Mouse (Mus musculus) ES-E14 (cell line): Measurements from ENCODE around the gene Spout1. TPM values are rescaled to one million over a fixed set of nuclear protein-coding genes. Genes with fewer than 3 reads are reported as not detected.

Experiments
- DNase-seq: peaks from one replicate; pipeline ENCODE4 v3.0.0-alpha.2; 2013; ENCODE audit warnings: low read depth, low spot score
- H3K27ac ChIP-seq: 2 replicates; pipeline ENCODE4 v1.5.1; 2012; ENCODE audit warnings: low read depth, mild to moderate bottlenecking, low read length, moderate library complexity, mixed read lengths; ENCODE audit not compliant: poor library complexity, insufficient read depth, severe bottlenecking
- H3K36me3 ChIP-seq: 2 replicates; pipeline ENCODE4 v1.6.1; 2012; ENCODE audit warnings: mild to moderate bottlenecking, low read length, moderate library complexity, mixed read lengths; ENCODE audit not compliant: control insufficient read depth, poor library complexity, insufficient read depth, severe bottlenecking
- H3K4me1 ChIP-seq, 2 experiments: fragments of 150-350 bp in 1 of 2; sonication (generic) in 1 of 2; 2 replicates each; pipeline ENCODE4 v1.6.1; 2012; ENCODE audit warnings: low read length in 2 of 2, mild to moderate bottlenecking in 1 of 2, mixed read lengths in 1 of 2; ENCODE audit not compliant: control insufficient read depth in 2 of 2, insufficient read depth in 2 of 2, poor library complexity in 1 of 2
- H3K4me3 ChIP-seq, 2 experiments: fragments of 150-350 bp in 1 of 2; sonication (generic) in 1 of 2; 2 replicates each; pipeline ENCODE4 v1.5.1; 2012; ENCODE audit warnings: low read length in 2 of 2, low read depth in 1 of 2, mild to moderate bottlenecking in 1 of 2, mixed read lengths in 1 of 2; ENCODE audit not compliant: insufficient read depth in 1 of 2, poor library complexity in 1 of 2, severe bottlenecking in 1 of 2
- H3K9ac ChIP-seq: 2 replicates; pipeline ENCODE4 v1.6.1; 2012; ENCODE audit warnings: low read depth, mild to moderate bottlenecking, low read length, mixed read lengths; ENCODE audit not compliant: poor library complexity, insufficient read depth, severe bottlenecking
- H3K9me3 ChIP-seq: fragments of 150-350 bp; sonication (generic); 2 replicates; pipeline ENCODE4 v1.6.1; 2012; ENCODE audit warnings: low read depth, mild to moderate bottlenecking, low read length; ENCODE audit not compliant: control insufficient read depth, insufficient read depth
- CHD2 ChIP-seq: IDR thresholded peaks from 2 replicates; pipeline ENCODE4 v1.6.1; 2014; ENCODE audit warnings: mild to moderate bottlenecking, low read depth, low read length, inconsistent platforms
- HCFC1 ChIP-seq: IDR thresholded peaks from 2 replicates; pipeline ENCODE4 v1.6.1; 2012; ENCODE audit warnings: low read length, inconsistent platforms, borderline replicate concordance; ENCODE audit not compliant: insufficient read depth
- MAFK ChIP-seq: IDR thresholded peaks from 2 replicates; pipeline ENCODE4 v1.6.1; 2014; ENCODE audit warnings: mild to moderate bottlenecking, low read depth, low read length, inconsistent platforms; ENCODE audit not compliant: insufficient read depth
- ZC3H11A ChIP-seq: IDR thresholded peaks from 2 replicates; pipeline ENCODE4 v1.6.1; 2012; ENCODE audit warnings: low read depth, mild to moderate bottlenecking, inconsistent platforms, low read length, borderline replicate concordance
- ZNF384 ChIP-seq: IDR thresholded peaks from 2 replicates; pipeline ENCODE4 v1.6.1; 2012; ENCODE audit warnings: low read depth, low read length, inconsistent platforms
- in situ Hi-C, 2 experiments: fragments of 600-800 bp; cut with MboI; formaldehyde crosslinking; loops; one replicate each; pipeline ENCODE4 v1.15.1; 2025; ENCODE audit warnings: low sequenced_read_pairs in 2 of 2, inconsistent platforms in 1 of 2; ENCODE audit not compliant: unreplicated experiment in 2 of 2
- total RNA-seq: library from RNA; depleted of rRNA; stranded (reverse); fragments of 300-350 nt; gene quantifications from 2 replicates; pipeline ENCODE4 v1.2.3, GENCODE M21; 2012

The Spout1 gene
- total RNA-seq, 1 experiment, result 46.5 TPM

DNA sequence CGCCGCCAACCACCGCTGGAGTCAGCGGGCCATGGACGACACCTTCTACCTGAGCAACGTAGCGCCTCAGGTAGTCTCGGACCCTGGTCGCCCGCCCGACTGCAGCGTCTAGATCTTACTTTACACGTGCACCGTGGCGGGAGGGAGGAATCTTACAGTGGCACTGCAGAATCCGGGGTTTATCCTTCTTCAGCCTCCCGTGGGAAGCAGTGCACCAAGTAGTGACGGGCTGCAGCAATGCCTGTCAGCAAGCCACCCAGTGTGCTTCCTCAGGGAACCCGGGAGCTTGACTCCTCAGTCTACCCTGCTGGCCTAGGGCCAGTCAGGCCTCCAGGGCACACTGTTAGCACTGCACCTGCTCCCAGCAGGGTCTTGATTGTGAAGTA lies 6.3 kb downstream of the Spout1 start:
- no peaks in the 10 kb centered on the region; a peak in 1 of 4 replicates for H3K4me1 ChIP-seq
- no peaks in the 10 kb centered on the region for H3K9me3 ChIP-seq
- peaks cover 41% of the 10 kb centered on the region for H3K36me3 ChIP-seq
- TF ChIP-seq ZNF384 (no peak), CHD2 (no peak), HCFC1 (no peak), ZC3H11A (no peak), MAFK (no peak)
- H3K27ac ChIP-seq, result no peak overlapping the region
- H3K9ac ChIP-seq, result peak overlapping the region; percentile 79
- in situ Hi-C loops, result no loop called here
- H3K4me3 ChIP-seq, result peak overlapping the region; percentile 75 to 78
- DNase-seq, result no peak

DNA sequence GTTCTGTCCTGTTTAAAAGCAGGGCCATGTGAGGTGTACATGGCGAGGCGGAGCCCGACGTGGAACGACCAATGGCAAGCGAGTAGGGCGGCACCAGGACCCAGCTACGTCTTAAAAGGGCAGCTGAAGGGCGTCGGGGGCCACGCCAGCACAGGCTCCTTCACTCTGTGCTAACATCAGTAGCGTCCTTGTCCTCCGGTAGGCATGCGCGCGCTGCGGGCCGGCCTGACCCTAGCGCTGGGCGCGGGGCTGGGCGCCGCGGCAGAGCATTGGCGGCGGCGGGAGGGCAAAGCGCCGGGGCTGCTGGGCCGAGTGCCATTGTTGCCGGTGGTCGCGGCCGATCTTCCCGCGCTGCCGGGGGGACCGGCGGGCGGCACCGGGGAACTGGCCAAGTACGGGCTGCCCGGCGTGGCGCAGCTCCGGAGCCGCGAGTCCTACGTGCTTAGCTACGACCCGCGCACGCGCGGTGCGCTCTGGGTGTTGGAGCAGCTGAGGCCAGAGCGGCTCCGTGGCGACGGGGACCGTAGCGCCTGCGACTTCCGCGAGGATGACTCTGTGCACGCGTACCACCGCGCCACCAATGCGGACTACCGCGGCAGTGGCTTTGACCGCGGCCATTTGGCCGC lies 6.8 kb downstream of the Spout1 start, which contains the start of gene Endog:
Gene Endog, plus strand, starts transcription at position 123 of the 626 bp plus-strand sequence.
- in situ Hi-C loops, result no loop called here
- no peak within 1 kb of the TSS for H3K27ac ChIP-seq
- no peaks in the 10 kb centered on the region for H3K9me3 ChIP-seq
- H3K9ac ChIP-seq, result peak within 1 kb of the TSS; percentile 79
- H3K4me3 ChIP-seq, result peak within 1 kb of the TSS; percentile 75 to 78
- peaks cover 38% of the 10 kb centered on the region for H3K36me3 ChIP-seq
- peak; percentile 66 for DNase-seq
- no peaks in the 10 kb centered on the region; a peak in 1 of 4 replicates for H3K4me1 ChIP-seq
- TF ChIP-seq MAFK (no peak), CHD2 (no peak), HCFC1 (peak; percentile 14; the same call in 1 of the 2 replicates), ZNF384 (no peak), ZC3H11A (no peak)

DNA sequence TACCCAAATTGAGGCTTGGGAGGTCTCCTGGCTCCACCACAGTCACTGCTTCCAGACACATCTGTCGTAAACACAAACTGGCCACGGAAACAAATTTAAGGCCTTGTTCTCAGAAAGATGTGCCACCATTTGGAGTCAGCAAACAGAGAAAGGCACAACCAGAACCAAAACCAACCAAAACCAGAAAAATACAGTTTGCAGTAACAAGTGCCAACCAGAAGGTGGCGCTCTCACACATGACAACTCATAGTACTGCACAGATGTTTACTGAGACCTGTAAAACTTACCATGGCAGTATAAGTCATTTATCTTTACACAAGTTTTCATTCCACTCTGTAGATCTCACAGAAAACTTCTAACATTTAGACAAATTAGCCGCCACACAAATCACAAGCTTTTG lies 11.6 kb downstream of the Spout1 start:
- no peak for TF ChIP-seq MAFK
- no peak for TF ChIP-seq CHD2
- no peak for TF ChIP-seq ZNF384
- TF ChIP-seq ZC3H11A, result 0 out of 2 replicates have a peak, but pooled peaks have one; percentile 12
- TF ChIP-seq HCFC1, result 0 out of 2 replicates have a peak, but pooled peaks have one; percentile 37
- H3K4me3 ChIP-seq, result no peak overlapping the region
- H3K9ac ChIP-seq, result no peak overlapping the region
- no peaks in the 10 kb centered on the region for H3K36me3 ChIP-seq
- in situ Hi-C loops, result no loop called here
- peak; percentile 60 for DNase-seq
- peaks cover 0 to 4% of the 10 kb centered on the region in 2 experiments; a peak in 1 of 4 replicates for H3K4me1 ChIP-seq
- no peaks in the 10 kb centered on the region for H3K9me3 ChIP-seq
- H3K27ac ChIP-seq, result no peak overlapping the region

DNA sequence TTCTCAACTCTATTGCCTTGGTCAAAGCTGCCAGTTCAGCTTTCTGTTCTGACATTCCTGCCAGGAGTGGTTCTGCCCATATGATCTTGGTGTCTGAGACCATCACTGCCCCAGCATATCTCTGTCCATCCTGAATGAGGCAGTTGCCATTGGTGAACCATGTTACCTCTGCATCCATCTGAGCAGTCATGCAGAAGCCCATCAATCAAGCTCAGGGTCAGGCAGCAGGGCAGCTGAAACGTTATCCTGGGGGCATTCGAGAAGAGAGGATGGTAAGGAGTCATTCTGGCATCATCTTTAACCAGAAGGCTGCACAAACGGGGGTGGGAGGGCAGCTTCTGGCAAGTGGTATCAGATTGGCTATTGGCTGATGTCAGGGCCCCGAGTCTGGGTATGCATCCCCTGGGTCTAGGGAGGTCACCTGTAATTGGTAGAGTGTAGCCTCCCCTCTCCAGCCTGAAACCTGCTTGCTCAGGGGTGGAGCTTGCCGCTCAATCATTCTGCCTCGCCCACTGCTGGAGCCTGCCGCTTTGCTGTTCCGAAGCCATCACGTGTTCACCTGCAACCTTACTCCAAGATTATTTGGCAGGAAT lies 13.8 kb downstream of the Spout1 start:
- H3K36me3 ChIP-seq, result no peaks in the 10 kb centered on the region
- no peak overlapping the region for H3K9ac ChIP-seq
- peaks cover 0 to 4% of the 10 kb centered on the region in 2 experiments; a peak in 1 of 4 replicates for H3K4me1 ChIP-seq
- no peak for DNase-seq
- no peak overlapping the region for H3K4me3 ChIP-seq
- H3K9me3 ChIP-seq, result no peaks in the 10 kb centered on the region
- no peak for TF ChIP-seq HCFC1
- TF ChIP-seq CHD2, result no peak
- TF ChIP-seq MAFK, result no peak
- TF ChIP-seq ZNF384, result no peak
- no peak for TF ChIP-seq ZC3H11A
- in situ Hi-C loops, result no loop called here
- no peak overlapping the region for H3K27ac ChIP-seq
